Mouse (Mus musculus) right cerebral cortex, adult 2 months (tissue): ENCODE results near the gene Sh3bp4.

Experiments used
- DNase-seq, 2 experiments: peaks; one replicate each; pipeline ENCODE4 v3.0.0; 2021 to 2022; ENCODE audit warnings: low spot score in 2 of 2

Gene Sh3bp4

DNA sequence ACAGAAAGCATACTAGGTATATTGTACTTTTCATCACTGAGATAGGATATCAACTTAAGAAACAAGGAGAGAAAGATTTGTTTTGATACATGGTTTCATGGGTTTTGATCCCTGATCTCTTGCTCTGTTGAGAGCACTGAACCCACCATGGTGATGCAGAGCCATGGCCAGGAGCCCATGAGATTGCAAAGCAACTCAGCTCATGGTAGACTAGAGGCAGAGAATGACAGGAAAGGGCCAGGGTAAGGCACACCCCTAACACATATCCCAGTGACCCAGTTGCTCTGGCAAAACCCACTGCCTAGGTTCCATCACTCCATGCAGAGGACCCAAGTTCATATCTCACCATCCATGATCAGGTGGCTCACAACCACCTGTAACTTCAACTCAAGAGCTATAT is 114.6 kb downstream of the Sh3bp4 start:
- DNase-seq = no peak

GRCm38 (mm10) chr1:89187441-89187840 is 117.2 kb downstream of the Sh3bp4 start:
- DNase-seq = no peak

DNA sequence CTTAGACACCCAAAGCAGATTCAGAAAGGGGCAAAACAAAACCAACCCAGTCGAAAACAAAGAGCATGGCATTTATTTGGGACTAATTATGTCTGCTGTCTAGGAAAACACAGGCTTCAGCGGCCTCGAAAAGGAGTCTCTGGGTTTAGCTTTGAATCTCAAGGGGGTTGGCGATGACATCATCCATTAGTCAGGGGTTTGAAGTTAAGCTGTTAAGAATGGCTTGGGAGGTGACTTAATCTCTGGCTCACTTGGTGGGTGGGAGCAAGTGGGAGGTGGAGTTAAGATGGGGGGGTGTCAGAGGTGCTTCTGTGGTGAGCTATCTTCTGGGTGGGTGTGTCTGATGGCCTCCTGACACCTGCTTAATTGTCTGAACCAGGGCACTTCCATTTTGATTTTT is 117.9 kb downstream of the Sh3bp4 start:
- DNase-seq = no peak

DNA sequence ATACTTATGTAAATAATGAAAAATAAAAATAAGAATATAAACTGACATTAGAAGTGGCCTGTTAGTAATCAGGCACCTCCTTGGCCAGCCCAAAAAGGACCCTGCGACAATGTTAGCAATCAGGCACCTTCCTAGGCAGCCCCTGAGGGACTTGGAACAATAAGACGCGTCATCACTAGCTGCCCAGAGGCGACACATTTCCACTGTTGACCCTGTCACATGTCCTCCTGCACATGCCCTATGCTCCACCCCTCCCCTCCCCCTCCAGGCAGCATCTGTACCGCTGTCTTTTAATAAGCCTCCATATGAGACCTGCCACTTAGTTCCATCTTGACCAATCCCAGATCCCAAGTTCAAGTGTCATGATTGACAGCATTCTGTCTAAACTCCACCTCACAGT is 119.0 kb downstream of the Sh3bp4 start:
- DNase-seq = no peak

- DNase-seq = no peak
Observed at GRCm38 (mm10) chr1:89190621-89191020, 120.4 kb downstream of the Sh3bp4 start.

DNA sequence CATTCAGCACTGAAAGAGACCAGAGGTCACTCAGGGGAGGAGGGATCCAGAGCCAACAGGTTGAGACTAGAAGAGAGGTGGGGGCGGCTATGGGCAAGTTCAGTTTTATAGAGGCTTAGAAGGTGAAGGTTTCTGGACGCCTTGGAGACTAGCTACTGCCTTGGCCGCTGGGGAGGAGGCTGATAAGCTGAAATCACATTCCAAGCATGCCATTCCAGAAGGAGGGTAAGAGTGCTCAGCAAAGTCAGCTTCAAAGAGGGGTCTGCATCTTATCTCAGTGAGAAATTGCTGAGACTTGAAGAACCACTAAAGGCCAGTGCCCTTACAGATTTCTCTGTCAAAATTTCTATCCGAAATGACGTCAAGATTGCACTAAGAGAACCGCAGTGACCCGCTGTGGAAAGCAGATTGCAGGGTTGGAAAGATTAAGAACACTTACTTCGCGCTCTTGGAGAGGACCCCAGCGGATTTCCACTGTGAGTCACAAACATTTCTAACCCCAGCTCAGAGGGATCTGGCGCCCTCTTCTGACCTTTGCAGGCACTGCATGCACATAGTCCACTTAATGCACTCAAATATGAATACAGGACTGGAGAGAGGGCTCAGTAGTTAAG is 121.0 kb downstream of the Sh3bp4 start:
- peak in 1 of 2 experiments; percentile 56 for DNase-seq

DNA sequence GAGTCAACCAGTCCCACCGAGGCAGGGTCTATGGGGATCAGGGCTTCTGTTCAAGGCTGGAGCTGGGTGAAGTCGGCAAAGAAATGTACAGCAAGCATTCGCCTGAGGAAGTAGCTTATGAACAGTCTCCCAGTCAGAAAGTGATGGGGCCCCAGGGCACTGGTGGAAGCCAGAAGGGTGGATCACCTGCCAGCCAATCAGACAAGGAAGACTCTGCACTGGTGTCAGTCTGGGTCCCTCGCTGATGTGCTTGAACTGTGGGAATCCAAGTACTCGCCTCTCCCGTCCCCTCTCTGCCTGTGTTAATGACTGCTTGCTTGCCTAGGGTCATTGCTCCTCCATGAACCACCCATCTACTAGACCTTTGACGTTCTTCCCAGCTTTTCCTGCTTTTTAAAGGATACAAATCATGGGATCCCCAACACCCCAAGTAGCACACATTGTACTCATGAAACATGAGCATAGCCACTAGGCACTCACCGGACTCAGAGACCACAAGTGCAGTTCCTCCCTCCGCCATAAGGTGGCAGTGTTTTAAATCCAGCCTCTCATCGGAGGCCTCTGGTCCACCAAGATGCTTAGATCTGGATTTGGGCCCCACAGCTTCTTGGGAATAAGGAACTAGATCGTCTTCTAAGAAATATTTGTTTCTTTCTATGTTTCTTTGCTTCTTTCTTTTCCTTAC is 122.5 kb downstream of the Sh3bp4 start:
- DNase-seq = no peak

DNA sequence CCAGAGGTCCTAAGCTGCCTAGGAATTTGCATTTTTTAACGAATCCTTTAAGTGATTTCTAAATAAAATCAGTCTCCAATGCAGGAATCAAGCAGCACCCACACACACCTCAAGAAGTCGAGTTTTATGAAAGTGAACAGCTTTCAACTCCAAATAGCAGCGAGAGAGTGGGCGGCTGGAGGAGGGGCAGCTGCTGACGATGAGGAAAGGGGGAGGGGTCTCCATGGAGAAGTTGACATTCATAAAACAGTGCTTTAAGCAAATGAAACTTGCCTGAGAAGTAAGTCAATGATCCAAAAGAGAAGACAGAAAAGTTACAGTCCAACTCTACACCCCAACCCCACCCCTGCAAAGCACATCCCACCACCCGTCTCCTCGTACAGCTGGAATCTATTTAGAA is 123.4 kb downstream of the Sh3bp4 start:
- DNase-seq = peak; percentile 59 to 68

- peak; percentile 87 to 88 for DNase-seq
Observed at GRCm38 (mm10) chr1:89195827-89196712, 125.9 kb downstream of the Sh3bp4 start.
